Mouse (Mus musculus) liver (tissue): ENCODE measurements at regions not wholly inside any gene's neighbourhood (a gene's known extent, or its start where the extent isn't known, plus 50 kb on each side); places are given as distances from the start of the nearest gene placed in this dataset.
"Not testable (repeated sequence)": the region's sequence is repeated elsewhere in the genome, so short reads cannot be mapped to it uniquely, and the experiment has no call there.

Experiments
- DNase-seq: peaks from one replicate; pipeline ENCODE4 v3.0.0-alpha.2; 2020; ENCODE audit warnings: mixed read lengths

GRCm38 (mm10) chr4:55662041-55662440 lies 129.8 kb upstream of the Klf4 start:
- DNase-seq = no peak

GRCm38 (mm10) chr4:55658904-55659303 lies 126.6 kb upstream of the Klf4 start:
- no peak for DNase-seq

DNA sequence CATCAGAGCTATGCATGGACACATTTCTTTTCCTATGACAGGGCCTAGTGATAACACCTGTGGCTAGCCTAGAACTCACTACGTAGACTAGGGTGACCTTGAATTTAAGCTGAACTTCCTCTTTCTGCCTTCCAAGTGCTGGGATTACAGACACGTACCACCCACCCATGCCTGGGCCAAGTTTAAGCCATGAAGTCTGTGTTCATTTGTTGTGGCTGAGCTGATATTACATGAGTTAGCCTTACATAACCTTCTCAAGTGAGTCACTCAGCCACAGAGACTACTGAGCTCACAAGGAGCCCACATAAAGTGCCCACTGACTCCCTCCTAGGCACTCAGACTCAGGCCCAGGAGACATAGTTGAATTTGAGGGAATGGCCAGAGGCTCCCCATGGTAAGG lies 123.1 kb upstream of the Klf4 start:
- DNase-seq = no peak

- DNase-seq = no peak
Observed at GRCm38 (mm10) chr4:55652628-55653027, 120.4 kb upstream of the Klf4 start.

DNA sequence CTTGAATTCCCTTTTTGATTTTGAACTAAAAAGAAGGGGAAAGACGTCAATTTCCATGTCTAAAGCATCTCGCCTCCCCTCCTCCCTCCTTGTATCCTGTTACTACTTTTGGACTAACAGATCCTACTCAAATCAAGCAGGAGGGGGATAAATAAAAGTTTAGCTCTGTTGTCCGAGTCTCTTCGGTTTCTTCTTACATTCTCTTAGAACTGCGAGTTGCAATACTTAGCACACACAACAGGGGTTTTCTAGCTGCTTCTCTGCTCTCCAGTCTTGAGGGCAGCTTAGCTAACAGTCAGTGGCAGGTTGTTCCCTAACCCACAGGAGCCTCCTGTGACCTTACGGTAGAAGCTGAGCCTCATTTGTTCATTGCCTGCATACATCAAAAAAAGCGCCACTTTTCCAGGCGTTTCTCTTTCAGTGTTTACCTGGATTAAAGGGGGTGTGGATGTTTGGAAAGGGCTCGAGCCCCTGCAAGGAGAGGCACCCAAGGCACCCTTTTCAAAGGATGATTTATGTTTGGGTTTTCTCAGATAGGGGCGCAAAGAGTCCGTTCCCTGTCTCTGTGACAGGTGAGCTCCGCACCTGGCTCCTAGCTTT lies 119.6 kb upstream of the Klf4 start:
- DNase-seq = no peak

DNA sequence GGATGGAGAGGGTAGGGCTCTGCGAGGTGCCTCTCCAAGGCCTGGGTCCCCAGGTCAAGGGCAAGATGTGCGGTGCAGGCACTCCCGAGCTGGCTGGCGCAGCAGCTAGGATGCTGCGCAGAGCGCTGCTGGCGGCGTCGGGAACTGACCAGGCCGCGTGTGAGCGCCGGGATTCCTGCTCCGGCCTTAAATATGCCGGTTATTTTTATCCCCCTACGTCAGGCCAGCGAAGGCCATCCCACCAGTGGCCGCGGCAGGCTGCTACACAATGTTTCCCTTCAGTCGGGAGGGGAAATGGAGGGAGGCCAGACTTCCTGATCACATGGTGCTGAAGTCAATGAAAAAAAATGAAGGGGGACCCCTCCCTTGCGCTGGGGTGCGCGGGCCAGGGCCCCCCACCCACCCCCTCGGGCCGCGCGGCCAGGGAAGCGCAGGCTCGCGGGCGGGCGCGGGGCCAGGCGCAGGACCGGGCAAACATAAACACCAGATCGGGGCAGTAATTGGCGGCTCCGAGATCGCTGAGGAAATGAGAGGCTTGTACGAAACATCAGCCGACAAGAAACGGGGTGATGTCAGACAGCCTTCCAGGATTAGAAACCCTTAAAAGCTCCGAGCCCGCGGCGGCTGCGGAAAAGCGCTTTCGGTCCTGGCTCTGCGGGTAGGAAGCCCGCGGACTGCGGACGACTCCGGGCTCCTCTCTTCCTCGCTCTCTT lies 118.9 kb upstream of the Klf4 start:
- peak; percentile 57 for DNase-seq

GRCm38 (mm10) chr4:55650186-55650585 lies 117.9 kb upstream of the Klf4 start:
- no peak for DNase-seq

- DNase-seq = no peak
Observed at GRCm38 (mm10) chr4:55648376-55648775, 116.1 kb upstream of the Klf4 start.

DNA sequence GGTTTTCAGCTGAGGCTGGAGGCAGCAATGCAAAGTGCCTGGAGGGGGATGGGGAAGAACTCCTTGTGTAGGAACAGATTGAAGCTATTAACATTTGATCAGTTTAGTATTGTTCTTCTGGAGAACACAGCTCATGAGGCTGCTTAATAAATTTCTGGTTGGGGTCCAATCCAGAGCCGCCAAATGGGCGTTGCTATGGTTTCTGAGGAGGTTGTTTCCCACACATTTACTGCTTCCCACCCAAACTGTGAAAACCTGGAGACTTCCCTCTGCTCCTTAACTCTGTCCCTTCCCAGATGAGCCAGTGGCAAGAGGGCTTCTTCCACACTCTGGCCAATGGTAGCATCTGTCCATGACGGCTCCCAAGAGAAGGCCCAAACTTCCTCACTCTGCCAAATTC lies 113.2 kb upstream of the Klf4 start:
- DNase-seq = no peak

- no peak for DNase-seq
Observed at GRCm38 (mm10) chr4:55644895-55645294, 112.6 kb upstream of the Klf4 start.

DNA sequence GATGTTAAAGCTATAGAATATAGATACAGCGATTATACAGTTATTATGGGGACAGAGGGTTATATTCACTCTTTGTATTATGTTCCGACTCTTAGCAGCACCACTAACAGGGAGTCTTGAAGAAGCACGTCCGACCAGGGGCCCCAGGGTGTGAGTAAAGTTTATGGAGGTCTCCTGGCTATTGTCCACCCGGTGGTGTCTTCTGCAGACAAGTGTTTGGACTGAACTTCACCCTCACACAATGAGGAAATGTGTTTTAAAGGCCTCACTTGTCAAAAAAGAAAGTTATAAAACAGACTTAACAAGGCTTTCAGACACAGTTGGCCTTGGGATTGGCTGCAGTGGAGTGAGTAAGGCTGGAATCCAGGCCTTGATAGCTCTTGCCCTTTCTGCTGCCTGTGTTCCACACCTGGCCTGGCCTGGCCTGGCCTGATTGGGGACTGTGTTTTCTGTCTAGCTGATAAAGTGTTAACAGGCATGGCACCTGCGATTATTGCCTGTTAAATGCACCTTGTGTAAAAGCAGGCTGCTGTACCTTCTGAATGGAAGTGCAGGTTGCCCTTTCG lies 102.8 kb upstream of the Klf4 start:
- DNase-seq = no peak

GRCm38 (mm10) chr4:55631157-55631556 lies 98.9 kb upstream of the Klf4 start:
- no peak for DNase-seq

DNA sequence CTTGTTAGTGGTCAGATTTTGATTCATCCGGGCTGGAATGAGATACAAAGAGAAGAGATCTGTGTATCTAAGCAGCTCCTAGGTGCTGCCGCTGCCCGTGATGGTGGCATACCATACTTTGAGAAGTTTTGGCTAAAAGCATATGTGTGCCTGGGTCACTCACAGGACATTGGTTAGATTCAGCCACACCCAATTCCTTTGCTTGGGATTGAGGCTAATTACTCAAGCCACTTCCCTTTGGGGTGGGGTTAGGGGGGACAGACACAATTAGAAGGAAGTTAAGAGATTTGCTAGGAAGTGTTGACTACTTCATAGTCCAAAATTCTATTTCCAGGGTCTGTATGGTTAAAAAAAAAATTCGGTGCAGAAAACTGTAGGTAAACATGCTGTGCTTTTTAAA lies 97.9 kb upstream of the Klf4 start:
- DNase-seq = not testable (repeated sequence)

DNA sequence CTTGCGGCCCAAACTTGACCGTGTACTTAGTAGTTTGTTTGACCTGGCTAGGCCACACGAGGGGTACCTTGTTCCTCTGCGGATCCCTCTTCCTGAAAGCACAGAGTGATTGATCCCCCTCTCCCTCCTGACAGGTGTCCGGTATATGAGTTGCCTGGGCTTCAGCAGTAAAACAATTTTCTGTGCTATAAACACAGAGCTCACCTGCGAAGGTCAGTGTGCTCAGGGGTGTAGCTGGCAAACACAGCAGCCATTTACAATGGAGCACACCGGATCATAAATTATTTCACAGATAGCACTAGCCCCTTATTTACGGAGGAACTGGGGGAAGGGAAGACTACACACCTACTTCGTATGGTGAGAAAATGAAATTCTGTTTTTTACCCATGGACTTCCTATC lies 92.5 kb upstream of the Klf4 start:
- DNase-seq = no peak

DNA sequence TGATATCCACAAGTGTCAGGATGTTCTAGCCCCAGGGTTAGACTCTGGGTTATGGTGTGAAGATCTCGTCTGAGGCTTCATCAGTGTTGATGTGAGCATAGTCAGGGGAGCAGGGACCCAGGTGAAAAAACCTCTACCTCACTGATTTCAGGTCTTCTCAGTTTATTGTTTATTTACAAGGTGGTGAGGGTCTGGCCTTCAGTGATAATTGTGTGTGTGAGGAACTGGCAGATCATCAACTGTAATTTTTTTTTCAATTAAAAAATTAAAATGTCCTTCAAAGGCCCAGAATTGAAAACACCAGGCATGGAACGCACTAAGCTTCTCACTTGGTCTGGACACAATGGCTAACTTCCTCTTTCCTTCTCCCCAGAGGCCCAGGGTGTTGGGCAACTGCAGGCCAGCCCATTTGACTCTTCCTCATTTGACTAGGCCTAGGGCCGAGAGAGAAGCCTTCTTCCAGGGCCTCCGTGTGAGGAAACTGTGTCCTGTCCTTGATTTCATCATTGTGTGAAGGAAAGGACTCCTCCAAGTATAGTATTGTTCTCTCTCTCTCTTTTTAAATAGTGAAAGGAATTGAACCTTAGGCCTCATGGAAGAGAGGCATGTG lies 91.0 kb upstream of the Klf4 start:
- DNase-seq = peak; percentile 43

DNA sequence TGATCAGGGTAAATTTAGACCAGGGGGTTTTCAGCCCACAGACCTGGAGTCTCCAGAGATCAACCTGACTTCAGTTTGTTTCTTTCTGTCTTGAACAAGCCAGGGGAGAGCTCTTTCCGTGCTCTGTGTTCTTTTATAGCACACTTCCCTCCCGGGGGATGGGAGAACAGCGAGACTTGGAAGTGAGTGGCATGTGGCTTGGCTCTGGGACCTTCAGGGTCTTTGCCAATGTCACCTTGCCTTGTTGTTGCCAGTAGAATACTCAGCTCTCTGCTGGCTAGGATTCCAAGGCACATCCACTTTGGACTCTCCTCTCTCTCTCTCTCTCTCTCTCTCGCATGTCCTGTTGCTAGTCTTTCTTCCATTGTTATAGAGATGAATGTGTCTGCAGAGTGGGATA lies 90.4 kb upstream of the Klf4 start:
- DNase-seq = no peak

DNA sequence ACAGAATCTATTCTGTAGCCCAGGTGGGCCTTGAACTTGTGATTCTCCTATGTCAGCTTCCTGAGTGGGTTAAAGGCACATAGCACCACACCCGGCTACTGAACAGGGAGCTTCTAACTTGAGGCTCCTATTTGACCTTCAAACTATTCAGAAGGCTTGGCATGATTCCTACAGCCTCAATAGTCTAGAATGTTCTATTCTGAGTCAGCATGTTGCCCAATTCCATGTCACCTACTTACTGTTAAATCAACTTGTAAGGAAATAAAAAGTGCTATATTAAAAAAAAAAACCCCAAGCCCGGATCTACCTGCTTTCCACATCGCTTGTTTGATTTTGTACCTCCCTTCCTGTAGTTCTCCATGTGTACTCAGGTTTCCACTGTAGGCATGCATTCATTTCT lies 87.6 kb upstream of the Klf4 start:
- DNase-seq = no peak

GRCm38 (mm10) chr4:55615808-55616207 lies 83.5 kb upstream of the Klf4 start:
- DNase-seq = no peak

DNA sequence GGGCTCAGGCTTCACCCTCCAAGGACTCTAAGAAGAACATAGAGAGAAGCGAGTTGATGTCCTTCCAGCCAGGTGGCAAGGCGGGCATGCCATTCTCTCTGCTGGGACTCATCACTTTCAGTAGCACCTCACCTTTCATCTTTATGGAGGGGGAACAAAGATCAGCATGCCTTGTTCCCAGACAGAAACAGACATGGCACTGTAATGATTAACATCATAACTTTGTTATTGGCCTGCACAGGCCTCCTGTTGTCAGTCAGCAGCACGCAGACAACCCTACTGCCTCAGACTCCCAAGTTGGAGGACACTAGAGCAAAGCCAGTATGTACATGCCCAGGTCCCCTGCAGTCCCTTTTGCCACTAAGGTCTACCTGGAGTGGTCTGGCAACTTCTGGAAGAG lies 81.3 kb upstream of the Klf4 start:
- no peak for DNase-seq

GRCm38 (mm10) chr4:55610998-55611397 lies 78.7 kb upstream of the Klf4 start:
- DNase-seq = no peak

DNA sequence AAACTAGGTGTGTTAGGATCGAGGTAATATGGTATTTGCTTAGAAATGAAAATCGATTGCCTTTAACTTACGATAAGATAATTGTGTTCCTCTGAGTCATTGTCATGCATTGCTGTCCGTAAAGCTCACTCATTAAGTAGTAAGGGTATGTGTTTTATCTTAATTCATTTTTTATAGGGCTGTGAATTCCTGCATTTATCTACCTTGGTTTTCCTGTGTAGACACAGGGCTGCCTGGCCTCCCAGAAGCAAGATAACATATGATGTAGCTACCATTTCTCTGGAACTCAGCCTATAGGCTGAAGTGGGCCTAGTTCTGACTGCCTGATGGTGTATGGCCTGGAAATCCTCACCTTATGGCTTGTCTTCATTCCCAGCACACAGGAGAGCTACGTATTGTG lies 76.9 kb upstream of the Klf4 start:
- no peak for DNase-seq

DNA sequence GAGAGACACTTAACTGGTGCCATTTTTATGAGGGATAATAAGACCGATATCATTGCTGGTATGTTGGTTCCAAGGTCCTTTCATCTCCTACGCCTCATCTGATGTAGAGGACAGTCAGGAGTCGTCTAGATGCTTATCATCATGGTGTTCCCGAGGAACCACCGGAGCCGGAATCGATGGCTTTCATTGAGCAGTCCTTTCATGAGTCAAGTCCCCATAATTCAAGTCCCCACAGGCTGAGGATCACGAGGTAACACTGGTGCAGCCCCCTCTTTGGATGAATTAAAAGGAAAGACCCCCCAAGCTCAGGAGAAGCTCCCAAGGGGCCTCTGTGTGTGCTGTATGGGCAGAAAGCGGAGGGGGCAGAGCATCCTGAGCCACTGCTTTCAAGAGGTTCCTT lies 73.3 kb upstream of the Klf4 start:
- no peak for DNase-seq

GRCm38 (mm10) chr4:55604915-55605314 lies 72.6 kb upstream of the Klf4 start:
- peak; percentile 13 for DNase-seq

- no peak for DNase-seq
Observed at GRCm38 (mm10) chr4:55603821-55604435, 71.7 kb upstream of the Klf4 start.
